Mouse (Mus musculus) lung, postnatal 4 days (tissue): ENCODE data around the gene Gm12355.
"Not testable (repeated sequence)": the region's sequence is repeated elsewhere in the genome, so short reads cannot be mapped to it uniquely, and the experiment has no call there.

Experiments used
- DNase-seq, 2 experiments: peaks; one replicate each; pipeline ENCODE4 v3.0.0; 2021

The Gm12355 gene

DNA sequence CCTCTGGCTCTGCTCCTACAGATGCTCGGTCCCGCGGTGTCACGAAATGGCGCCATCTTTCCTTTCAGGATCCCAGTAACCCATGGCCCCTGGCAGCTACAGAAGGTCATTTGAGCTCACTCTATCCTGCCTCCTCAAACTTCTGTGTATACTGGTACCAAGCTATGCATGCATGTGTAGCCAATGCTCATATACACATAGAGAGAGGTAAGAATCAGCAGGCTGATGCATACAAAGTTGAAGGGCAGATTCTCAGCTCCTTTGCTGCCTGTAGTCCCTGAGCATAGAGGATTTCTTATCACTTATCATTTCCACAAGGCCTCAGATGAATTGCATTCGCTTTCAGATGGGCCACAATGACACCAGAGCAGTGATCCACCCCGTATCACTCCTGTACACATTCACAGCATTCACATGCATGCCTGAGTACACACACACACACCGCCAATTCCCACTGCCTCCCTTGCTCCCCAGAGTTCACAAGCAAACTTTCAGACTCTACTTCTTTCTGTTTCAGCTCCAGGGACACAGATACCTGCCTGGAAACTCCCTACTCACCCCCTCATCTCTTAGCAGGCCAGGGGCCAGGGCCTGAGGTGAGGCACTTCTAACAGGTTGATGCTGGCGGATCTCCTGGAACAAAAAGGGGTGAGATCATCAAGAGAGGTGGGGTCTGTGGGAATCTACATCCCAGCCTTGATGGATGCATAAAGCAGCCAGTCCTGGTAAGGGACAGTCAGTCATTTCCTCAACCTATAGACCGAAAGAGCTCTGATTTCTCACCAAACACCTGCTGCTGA, at the start of gene Gm12355, which contains the start of gene Gsdma3:
Gm12355 (minus strand) TSS at position 51 of the 800 bp plus-strand sequence.
Gsdma3 (plus strand) TSS at position 750 of the 800 bp plus-strand sequence.
- no peak for DNase-seq

DNA sequence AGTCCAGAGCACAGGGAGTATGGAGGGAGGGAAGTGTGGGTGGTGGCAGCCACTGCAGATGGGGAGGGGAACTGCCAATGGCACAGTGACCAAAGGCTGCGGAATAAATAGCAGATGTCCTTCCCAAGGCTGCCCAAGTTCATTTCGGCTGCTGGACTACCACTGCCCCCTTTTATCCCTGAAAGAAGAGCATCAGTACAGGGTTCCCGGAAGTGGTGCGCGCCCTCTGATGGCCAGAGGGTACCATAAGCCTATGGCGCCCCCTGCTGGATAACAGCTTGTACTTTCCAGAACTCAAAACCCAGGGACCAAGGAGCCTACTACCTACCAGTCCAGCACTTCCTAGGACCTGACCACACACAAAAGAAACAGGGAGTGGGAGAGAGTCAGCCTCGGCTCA, 47.7 kb upstream of the Gm12355 start:
- DNase-seq, result peak; percentile 69

DNA sequence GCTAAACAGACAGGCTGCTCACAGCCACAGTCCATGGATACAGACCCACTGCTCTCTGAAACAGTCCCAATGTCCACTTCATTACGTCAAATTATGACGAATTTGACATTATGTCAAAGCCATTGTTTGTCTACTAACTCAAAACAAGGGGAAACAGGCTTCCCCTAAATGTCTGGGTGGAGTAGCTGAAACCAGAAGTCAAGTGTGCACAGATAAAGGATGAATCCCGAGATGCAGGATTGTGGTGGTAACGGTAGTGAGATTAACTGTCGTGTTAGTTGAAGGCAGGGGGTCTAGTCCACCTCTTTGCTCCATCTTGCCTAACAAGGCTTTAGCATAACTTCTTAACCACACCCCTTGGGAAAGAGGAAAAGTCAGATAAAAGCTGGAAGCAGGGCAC, 47.0 kb upstream of the Gm12355 start:
- no peak for DNase-seq

DNA sequence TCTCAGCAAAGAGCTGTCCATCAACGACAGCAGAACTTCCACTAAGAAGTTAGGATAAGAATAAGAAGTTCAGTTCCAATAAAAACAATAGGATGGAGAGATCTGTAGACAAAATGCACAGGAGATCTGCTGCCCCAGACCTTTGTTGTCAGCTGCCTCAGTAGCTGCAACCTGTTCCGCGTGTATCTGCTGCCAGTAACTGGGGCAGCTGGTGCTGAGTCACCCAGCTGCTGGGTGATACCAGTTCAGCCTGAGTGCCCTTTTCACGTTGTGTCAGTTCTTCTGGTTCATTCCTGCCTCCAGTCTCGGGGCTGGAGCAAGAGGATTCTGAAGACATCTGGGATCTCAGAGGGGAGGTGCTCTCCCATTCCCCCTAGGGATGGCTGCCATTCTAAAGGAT, 46.4 kb upstream of the Gm12355 start:
- DNase-seq, result no peak

DNA sequence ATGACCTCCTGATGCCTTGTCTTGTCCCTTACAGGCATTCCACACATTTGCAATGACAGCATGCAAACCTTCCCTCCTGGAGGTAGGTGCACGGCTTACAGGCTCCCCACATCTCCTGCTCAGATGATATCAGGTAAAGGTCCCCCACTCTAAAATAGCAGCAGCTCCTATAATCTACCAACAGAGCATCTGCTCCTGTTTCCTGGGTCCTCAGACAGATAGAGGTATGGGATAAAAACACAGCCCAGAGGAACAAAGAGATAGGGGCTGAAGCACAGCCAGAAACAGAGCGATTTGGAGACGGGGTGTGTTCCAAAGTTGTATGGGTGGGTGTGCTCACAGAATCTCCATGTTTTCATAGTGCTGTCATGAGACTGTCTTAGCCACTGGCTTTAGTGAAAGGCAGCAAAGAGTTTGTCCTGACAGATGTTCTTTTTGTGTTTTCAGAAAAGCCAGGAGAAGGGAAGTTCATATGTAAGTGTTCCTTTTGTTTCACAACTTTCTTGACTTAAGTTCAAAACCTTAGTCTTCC, 45.9 kb upstream of the Gm12355 start:
- no peak for DNase-seq

DNA sequence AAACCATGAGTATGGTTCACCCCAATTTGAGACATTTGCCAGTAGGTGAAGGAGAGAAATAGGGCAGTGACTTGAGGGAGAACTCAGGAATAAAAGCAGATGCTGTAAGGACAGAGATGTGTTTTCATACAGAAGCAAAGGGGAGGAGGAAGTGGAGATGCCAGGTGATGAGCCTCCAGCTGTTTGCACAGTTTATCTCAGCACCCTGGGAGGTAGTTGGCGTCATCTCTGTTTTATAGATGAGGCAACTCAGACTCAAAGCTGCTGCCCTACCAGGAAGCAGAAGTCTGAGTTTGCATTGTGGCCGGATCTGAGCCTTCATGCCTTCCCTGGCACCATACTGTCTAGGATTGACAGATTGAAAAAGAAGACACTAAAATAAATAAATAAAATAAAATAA, 43.5 kb upstream of the Gm12355 start:
- no peak for DNase-seq

DNA sequence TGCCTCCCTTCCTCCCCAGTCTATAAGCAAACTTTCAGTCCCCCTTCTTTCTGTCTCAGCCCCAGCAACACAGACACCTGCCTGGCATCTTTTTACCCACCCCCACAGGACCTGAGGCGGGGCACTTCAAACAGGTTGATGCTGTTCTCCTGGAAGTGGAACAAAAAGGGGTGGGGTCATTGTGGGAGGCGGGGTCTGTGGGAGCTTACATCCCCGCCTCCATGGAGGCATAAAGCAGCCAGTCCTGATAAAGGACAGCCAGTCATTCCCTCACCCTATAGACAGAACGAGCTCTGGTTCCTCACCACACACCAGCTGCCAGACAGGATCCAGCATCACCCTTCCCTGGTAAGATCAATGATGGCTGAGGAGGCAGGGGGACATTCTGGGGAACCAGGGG, 38.6 kb upstream of the Gm12355 start, which contains the start of gene Gsdma:
Gsdma (plus strand) TSS at position 261 of the 400 bp plus-strand sequence.
- DNase-seq, result no peak

DNA sequence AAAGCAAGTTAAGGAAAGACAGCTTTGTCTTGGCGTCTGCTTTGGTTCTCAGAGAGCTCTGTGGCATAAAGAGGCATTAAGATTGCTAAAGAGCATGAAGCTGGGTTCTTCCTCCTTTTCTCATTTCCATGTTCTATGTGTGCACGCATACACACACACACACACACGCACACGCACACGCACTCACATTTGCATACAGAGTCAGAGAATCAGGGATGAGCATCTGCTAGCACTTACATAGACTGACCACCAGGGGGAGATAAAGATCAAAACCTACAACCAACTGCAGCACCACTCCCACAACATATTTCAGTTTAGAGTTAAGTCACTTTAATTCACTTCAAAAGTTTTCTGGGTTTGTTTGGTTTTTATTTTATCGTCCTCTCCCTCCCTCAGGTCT, 35.1 kb upstream of the Gm12355 start:
- DNase-seq, result peak; percentile 40 to 50

DNA sequence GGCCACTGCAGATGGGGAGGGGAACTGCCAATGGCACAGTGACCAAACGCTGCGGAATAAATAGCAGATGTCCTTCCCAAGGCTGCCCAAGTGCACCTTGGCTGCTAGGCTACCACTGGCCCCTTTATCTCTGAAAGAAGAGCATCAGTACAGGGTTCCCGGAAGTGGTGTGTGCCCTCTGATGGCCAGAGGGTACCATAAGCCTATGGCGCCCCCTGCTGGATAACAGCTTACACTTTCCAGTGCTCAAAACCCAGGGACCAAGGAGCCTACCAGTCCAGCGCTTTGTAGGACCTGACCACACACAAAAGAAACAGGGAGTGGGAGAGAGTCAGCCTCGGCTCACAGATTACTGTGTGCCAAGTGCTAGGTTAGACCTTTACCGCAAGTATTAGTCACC, 29.6 kb upstream of the Gm12355 start:
- DNase-seq, result peak; percentile 37 to 56

DNA sequence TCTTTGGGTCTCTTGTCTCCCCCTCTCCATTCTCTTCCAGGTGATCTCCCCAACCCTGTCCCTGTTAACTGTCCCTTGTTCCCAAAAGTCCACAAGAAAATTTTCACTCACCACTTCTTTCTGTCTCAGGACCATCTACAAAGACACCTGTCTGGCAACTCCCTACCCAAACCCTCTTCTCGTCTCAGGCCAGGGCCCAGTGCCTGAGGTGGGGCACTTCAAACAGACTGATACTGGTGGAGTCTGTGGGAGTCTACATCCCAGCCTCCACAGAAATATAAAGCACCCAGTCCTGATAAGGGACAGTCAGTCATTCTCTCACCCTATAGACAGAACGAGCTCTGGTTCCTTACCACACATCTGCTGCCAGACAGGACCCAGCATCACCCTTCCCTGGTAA, 21.0 kb upstream of the Gm12355 start, which contains the start of gene Gsdma2:
Gsdma2 (plus strand) TSS at position 301 of the 400 bp plus-strand sequence.
- no peak for DNase-seq

DNA sequence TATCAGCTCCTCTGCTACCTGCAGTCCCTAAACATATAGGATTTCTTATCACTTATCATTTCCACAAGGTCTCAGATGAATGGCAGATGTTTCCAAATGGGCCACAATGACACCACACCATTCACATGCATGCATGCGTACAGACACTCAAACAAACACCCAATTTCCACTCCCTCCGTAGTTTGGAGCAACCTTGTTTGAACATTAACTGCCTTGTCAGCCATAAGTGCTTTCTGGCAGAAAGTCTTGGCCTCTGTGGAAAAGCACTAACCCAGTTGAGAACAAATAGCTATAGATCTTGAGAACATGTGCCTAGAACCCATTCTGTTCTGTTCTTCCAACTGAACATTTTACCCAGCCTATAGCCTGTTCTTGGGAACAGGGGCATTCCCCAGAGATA, 20.5 kb upstream of the Gm12355 start:
- DNase-seq, result no peak

DNA sequence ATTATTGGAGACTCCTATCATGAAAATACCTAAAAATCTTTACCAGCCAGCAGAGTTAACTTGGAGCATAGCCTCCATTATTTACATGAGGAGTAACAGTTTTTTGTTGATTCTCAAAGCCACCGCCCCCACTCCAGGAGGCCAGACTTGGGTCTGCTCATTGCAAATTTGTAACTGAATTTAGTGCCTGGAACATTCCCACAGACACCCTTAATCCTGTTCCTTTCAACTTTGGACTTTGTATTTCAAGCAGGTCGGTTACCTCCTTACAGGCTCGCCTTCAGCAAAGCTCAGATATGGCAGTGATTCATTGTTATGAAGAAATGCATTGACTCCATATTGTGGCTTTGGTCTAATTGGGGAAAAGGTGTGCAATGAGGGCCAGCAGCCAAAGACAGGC, 19.3 kb upstream of the Gm12355 start:
- no peak for DNase-seq

DNA sequence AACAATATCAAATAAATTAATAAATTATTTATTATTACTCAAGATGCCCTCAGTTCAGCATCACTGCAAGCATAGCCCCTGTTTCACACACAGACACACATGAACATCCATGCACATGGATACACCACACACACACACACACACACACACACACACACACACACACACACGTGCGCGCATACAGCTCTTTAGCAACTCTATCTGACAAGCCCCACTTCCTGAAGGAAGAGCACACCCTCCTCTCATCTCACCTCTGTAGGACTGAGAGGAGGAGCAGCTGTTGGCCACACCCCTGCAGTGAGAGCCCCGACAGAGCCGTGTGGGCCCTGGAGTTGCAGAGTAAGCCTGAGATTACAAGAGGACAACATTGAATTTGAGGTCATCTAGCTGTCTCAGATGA, 14.6 kb upstream of the Gm12355 start:
- DNase-seq, result no peak

DNA sequence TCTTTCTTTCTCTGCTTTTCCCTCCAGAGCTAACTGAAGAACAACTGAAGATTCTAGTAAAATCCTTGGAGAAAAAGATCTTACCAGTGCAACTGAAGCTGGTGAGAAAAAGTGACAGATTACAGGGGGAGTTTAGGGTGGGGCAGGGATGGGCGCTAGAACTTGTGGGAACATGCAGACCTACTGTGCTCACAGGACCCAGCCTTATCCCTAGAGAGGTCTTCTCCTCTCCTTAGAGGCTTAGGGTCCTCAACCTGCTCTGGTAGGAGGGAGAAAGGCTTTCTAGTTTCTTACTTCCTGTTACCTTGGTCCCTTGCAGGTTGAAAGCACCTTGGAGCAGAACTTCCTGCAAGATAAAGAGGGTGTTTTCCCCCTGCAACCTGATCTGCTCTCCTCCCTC, 12.0 kb upstream of the Gm12355 start:
- no peak for DNase-seq

DNA sequence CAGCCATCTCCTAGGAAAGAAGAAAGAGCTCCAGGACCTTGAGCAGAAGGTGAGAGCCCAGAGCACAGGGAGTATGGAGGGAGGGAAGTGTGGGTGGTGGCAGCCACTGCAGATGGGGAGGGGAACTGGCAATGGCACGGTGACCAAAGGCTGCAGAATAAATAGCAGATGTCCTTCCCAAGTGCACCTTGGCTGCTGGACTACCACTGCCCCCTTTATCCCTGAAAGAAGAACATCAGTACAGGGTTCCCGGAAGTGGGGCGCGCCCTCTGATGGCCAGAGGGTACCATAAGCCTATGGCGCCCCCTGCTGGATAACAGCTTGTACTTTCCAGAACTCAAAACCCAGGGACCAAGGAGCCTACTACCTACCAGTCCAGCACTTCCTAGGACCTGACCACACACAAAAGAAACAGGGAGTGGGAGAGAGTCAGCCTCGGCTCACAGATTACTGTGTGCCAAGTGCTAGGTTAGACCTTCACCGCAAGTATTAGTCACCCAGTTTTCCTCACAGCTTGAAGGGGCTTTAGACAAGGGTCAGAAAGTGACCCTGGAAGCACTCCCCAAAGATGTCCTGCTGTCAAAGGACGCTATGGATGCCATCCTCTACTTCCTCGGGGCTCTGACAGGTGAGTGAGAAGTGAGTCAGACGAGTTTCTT, 10.0 kb upstream of the Gm12355 start:
- DNase-seq, result peak; percentile 36 to 46

DNA sequence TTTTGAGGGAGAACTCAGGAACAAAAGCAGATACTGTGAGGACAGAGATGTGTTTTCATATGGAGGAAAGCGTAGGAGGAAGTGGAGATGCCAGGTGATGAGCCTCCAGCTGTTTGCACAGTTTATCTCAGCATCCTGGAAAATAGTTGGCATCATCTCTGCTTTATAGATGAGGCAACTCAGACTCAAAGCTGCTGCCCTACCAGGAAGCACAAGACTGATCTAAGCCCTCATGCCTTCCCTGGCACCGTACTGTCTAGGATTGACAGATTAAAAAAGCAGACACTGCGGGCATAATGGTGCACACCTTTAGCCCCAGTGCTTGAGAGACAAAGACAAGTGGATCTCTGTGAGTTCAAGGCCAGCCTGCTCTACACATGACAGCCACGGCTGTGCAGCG, 5.2 kb upstream of the Gm12355 start:
- DNase-seq, result no peak

DNA sequence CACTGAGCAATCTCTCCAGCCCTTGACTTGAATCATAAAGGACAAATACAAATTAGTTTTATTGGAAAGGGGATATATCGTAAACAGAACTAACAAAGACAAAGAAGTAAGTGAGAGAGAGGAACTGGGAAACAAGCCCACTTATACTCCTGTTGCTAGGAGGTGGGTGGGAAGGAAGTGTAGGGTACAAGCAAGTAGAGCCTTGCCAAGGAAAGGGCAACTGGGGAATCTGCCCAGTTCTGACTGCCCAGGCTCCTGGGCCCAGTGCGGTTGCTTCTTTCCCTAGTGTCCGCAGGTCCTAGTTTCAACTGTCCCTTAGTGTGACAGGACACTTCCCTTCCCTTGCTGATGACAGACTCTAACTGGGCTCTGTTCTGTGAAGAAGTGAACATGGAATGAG, 3.2 kb upstream of the Gm12355 start:
- DNase-seq, result no peak

DNA sequence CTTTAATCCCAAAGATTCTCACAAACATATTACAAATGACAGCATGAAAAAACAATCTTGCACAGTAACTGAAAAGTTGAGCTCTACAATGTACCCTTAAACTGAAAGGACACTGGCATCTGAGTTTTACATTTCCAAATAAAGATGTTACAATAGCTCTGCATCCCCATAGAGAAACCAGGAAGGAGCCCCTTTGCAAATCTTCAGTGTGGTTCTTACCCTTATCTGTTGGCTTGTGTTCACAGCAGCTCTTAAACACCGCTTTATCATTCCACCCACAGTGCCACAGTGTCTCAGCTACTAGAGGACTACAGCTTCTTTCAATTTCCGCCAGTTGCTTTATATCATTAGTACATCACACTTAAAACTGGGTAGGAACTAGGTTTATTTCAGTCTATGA, 1.1 kb downstream of the Gm12355 start:
- DNase-seq, result not testable (repeated sequence)

DNA sequence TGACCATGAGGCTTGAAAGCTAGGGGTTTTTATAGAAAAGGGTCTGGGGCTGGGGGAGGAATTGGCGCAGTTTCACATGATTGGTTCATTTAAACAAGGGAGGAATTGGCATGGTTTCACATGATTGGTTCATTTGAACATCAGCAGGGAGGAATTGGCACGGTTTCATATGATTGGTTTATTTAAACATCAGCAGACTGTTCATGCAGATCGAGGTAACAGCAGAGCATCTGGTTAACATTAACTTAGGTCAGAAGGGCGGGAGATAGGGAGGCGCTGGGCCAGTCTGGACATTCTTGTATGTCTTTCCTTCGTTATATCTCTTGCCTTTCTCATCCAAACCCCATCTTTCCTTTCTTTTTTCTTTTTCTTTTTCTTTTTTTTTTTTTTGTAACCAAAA, 1.5 kb downstream of the Gm12355 start:
- DNase-seq, result not testable (repeated sequence)

DNA sequence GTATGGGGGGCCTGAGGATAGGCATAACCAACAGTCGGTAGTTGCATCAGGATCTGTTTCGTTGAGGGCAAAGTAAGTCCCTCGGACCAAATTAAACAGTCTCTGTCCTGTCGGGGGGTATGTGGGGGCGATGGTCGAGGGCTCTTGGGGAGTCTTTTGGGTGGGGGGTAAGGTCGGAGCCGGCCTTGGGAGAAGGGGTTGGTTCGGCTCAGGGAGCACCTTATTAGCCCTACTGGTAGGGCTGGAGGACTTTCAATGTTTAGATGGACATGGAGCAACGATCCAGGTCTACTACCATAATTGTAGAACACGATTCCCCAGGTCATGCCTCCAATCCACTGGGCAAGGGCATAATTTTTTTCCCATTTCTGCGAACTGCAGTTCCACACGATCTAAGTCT, 4.7 kb downstream of the Gm12355 start:
- DNase-seq, result no peak

DNA sequence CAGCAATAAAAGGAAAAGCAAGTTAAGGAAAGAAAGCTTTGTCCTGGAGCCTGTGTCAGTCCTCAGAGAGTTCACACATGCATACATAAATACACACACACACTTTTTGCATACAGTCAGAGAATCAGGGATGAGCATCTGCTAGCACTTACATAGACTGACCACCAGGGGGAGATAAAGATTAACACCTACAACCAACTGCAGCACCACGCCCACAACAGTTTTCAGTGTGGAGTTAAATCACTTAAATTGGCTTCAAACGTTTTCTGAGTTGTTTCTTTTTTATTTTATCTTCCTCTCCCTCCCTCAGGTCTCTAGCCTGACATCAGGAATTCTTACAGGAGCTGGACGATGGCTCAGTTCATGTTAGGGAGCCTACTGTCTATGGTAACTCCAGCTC, 18.7 kb downstream of the Gm12355 start:
- peak; percentile 5 to 40 for DNase-seq

DNA sequence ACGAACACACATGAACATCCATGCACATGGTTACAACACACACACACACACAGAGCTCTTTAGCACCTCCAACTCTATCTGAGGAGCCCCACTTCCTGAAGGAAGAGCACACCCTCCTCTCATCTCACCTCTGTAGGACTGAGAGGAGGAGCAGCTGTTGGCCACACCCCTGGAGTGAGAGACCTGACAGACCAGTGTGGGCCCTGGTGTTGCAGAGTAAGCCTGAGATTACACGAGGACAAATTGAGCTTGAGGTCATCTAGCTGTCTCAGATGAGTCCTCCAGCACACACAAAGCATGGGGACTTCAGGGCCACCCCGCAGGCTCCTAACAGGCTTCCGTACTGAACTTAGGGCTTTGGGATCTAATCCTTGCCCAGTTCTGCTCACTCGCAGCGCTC, 20.6 kb downstream of the Gm12355 start:
- peak in 1 of 2 experiments; percentile 10 for DNase-seq

DNA sequence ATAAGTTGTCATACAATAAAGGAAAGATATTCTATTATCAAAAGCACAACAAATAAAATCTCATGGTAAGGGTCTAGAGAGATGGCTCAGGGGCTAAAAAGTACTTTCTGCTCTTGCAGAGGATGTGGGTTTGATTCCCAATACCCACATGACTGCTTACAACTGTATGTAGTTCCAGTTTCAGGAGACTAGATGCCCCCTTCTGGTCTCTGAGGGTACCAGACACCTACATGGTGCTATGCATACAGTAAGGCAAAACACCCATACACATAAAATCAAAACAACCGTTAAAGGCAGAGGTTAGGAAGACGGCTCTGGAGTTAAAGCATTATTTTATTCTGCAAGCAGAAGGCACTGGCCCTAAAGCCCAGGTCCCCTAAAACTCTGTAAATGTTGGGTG, 21.5 kb downstream of the Gm12355 start:
- no peak for DNase-seq

DNA sequence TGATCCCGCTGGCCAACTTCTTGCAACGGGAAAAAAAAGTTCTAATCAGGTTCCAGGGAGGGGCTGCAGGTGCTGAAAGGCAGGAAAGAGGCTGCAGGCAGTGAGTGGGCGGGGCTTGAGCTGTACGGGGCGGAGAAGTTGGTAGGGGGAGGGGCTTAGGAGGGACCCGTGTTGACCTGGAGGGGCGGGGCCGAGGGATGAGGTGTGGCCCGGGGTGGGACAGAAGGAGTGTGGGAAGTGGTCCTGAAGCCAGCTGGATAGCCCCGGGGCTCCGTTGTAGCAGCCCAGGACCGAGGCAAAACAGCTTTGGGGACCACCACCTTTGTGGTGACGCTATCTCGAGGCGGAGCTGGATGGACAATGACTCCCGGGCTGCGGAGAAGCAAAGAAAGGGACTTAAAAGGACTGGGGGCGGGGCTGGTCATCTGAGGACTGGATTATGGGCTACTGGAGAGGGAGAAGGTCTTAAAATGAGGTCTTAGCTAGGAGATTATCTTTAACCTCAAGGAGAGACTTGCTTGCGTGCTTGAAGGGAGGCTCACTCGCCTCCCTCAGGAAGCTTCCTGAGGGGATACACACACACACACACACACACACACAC, 23.3 kb downstream of the Gm12355 start:
- peak; percentile 49 to 60 for DNase-seq
